Mouse (Mus musculus): Measurements from ENCODE around the gene Bicd1. TPM values are rescaled to one million over a fixed set of nuclear protein-coding genes. Genes with fewer than 3 reads are reported as not detected.
A peak's percentile ranks its signal among the peaks of the same experiment; 100 is the strongest.
"Not testable (repeated sequence)": the region's sequence is repeated elsewhere in the genome, so short reads cannot be mapped to it uniquely, and the experiment has no call there.

Gene Bicd1
- polyA plus RNA-seq, 1 experiment from 2014 or later, result 5.7 TPM

GRCm38 (mm10) chr6:149439140-149439539, 30.5 kb downstream of the Bicd1 start:
- no peaks in the 10 kb centered on the region for H3K36me3 ChIP-seq
- no peaks in the 10 kb centered on the region for H3K4me1 ChIP-seq
- no peak overlapping the region for H3K27ac ChIP-seq
- H3K4me2 ChIP-seq (replicated peaks), result no peak overlapping the region
- no peak overlapping the region for H3K4me3 ChIP-seq
- no peaks in the 10 kb centered on the region for H3K27me3 ChIP-seq
- no peak for ATAC-seq (ENCODE audit: low FRiP score, low read depth)
- H3K9me3 ChIP-seq, result peaks cover 3% of the 10 kb centered on the region
- H3K9ac ChIP-seq, result no peak overlapping the region
- 85% methylated on average over 1 of the region's 1 CpGs for WGBS

DNA sequence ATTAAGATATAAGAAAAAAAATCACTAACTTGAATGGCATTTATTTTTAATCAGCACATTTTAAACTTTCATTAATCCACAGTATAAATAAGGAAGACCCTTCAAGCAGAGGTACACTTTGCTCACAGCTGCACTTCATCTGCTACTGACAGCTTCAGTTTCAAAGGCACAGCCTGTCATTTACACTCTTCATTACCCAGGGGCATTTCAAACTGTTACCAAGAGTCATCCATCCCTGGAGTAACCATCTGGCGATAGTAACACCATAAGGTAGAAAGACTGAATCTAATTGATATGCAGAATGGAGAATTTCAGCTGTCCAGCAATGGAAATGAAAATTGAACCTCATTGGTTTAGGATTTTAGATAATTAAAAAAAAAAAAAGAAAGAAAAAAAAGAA, 34.2 kb downstream of the Bicd1 start:
- H3K4me3 ChIP-seq, result no peak overlapping the region

DNA sequence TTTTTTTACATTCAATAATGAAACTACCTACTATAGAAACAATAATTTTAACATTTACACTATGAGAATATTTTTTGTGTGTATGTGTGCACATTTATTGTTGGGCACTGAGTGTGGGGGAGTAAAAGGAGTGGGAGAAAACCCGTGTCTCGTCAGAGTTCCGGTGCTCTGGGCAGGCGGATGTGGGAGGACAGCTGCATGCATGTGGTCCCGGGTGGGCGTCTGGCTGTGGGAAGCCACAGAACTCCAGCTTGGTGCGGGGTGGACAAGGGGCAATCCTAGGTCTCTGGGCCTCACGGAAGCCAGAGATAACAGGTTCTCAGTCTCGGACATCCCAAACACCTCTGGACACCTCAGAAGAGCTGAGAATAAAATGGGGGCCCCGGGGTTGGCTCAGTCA, 37.2 kb downstream of the Bicd1 start:
- Histone ChIP-seq H3K9me3 (0 out of 2 replicates have a peak, but pooled peaks cover 4% of the 10 kb centered on the region), H3K27me3 (no peaks in the 10 kb centered on the region), H3K4me3 (no peak overlapping the region), H3K27ac (no peak overlapping the region), H3K36me3 (no peaks in the 10 kb centered on the region), H3K9ac (no peak overlapping the region), H3K4me2 (replicated peaks) (no peak overlapping the region), H3K4me1 (no peaks in the 10 kb centered on the region)
- no peak for ATAC-seq (ENCODE audit: low FRiP score, low read depth)
- 83% methylated on average over 10 of the region's 10 CpGs for WGBS

More for the DNA sequence above, 34.2 kb downstream of the Bicd1 start:
- Histone ChIP-seq H3K9ac (no peak overlapping the region), H3K4me1 (no peaks in the 10 kb centered on the region), H3K27ac (no peak overlapping the region), H3K36me3 (no peaks in the 10 kb centered on the region), H3K4me2 (replicated peaks) (no peak overlapping the region), H3K9me3 (no peaks in the 10 kb centered on the region), H3K27me3 (no peaks in the 10 kb centered on the region)
- 64% methylated on average over 1 of the region's 1 CpGs for WGBS
- ATAC-seq (ENCODE audit: low FRiP score, low read depth), result no peak

- no peaks in the 10 kb centered on the region for H3K27me3 ChIP-seq
- ATAC-seq (ENCODE audit: low FRiP score, low read depth), result no peak
- no peak overlapping the region for H3K27ac ChIP-seq
Measured at GRCm38 (mm10) chr6:149457324-149457723, 48.6 kb downstream of the Bicd1 start.

DNA sequence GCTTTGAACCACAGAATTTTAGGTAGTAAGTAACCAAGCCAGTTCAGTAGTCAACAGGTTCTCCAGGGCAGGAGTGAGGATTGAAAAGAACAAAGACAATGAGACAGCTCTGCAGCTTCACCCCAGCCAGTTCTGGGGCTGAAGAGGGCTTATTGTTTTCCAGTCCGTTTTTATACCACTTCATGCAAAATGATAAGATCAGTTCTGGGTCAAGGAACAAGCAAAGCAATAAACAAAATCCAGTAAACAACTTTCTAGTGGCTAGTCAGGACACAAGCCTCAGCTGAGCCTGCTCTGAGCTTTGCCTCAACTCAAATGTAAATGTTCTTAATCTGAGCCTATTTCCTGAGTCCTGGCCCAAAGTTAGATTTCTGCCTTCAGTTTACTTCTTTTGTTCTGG, 52.3 kb downstream of the Bicd1 start:
- Histone ChIP-seq H3K9me3 (no peaks in the 10 kb centered on the region), H3K4me3 (no peak overlapping the region), H3K27me3 (no peaks in the 10 kb centered on the region), H3K36me3 (no peaks in the 10 kb centered on the region), H3K4me2 (replicated peaks) (no peak overlapping the region), H3K4me1 (no peaks in the 10 kb centered on the region), H3K9ac (no peak overlapping the region), H3K27ac (no peak overlapping the region)
- ATAC-seq (ENCODE audit: low FRiP score, low read depth), result no peak
- WGBS, result 29% methylated on average over 1 of the region's 1 CpGs

More at GRCm38 (mm10) chr6:149457324-149457723, 48.6 kb downstream of the Bicd1 start:
- no peaks in the 10 kb centered on the region for H3K9me3 ChIP-seq
- H3K36me3 ChIP-seq, result no peaks in the 10 kb centered on the region
- no peak overlapping the region for H3K4me3 ChIP-seq
- H3K4me2 ChIP-seq (replicated peaks), result no peak overlapping the region
- no peaks in the 10 kb centered on the region for H3K4me1 ChIP-seq
- H3K9ac ChIP-seq, result no peak overlapping the region

DNA sequence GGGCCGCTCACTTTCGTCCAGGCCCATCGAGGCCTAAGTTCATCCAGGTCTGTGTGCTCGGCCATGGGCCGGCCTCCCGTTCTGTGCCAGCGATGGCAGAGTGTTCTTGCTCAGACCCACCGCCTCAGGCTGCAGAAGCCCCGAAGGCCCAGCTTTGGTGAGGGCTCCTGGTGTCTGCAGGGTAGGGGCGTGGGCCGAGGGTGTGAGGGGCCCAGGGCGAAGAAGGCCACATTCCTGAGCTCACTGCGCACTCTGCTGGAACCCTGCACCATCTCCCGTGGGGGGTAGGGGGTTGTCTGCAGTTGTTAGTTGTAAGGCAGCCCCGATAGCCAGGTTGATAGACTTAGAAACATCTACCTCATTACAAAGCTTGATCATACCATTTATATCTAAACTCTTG, 62.8 kb downstream of the Bicd1 start:
- H3K9ac ChIP-seq, result no peak overlapping the region
- H3K4me2 ChIP-seq (replicated peaks), result no peak overlapping the region
- no peaks in the 10 kb centered on the region for H3K4me1 ChIP-seq
- H3K27ac ChIP-seq, result no peak overlapping the region
- 73% methylated on average over 15 of the region's 15 CpGs for WGBS
- no peaks in the 10 kb centered on the region for H3K27me3 ChIP-seq
- no peak overlapping the region for H3K4me3 ChIP-seq
- no peak for ATAC-seq (ENCODE audit: low FRiP score, low read depth)
- H3K36me3 ChIP-seq, result no peaks in the 10 kb centered on the region
- no peaks in the 10 kb centered on the region; the same call in 1 of the 2 replicates for H3K9me3 ChIP-seq

GRCm38 (mm10) chr6:149472441-149472840, 63.8 kb downstream of the Bicd1 start:
- not testable (repeated sequence) for H3K4me2 ChIP-seq (replicated peaks); H3K27me3 ChIP-seq; ATAC-seq (ENCODE audit: low FRiP score, low read depth); H3K4me1 ChIP-seq; H3K4me3 ChIP-seq; H3K9ac ChIP-seq; H3K27ac ChIP-seq; H3K9me3 ChIP-seq; H3K36me3 ChIP-seq
- 89% methylated on average over 6 of the region's 6 CpGs for WGBS

- H3K4me1 ChIP-seq; H3K9me3 ChIP-seq; H3K27me3 ChIP-seq; H3K9ac ChIP-seq; H3K4me3 ChIP-seq; H3K4me2 ChIP-seq (replicated peaks); H3K27ac ChIP-seq; H3K36me3 ChIP-seq; ATAC-seq (ENCODE audit: low FRiP score, low read depth): not testable (repeated sequence)
- 93% methylated on average over 5 of the region's 5 CpGs for WGBS
Measured at GRCm38 (mm10) chr6:149481868-149482267, 73.2 kb downstream of the Bicd1 start.

DNA sequence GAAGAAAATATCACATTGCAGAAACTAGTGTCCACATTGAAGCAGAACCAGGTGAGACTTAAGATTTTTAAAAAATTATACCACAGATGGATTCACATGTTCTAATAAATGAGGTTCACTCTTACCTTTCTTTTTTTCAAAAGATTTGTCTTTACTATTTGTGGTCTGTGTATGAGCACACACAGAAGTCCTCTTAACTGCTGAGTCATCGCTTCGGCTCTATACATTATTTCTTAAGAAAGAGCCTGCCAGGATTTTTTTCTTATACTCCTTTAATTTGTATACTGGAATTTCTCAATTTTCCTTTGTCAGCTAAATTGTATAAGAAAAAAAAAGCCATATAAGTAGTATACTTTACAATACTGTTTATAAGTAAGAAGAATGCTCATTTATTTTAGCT, 86.0 kb downstream of the Bicd1 start:
- ATAC-seq (ENCODE audit: low FRiP score, low read depth), result no peak
- Histone ChIP-seq H3K9me3 (no peaks in the 10 kb centered on the region), H3K9ac (no peak overlapping the region), H3K4me2 (replicated peaks) (no peak overlapping the region), H3K36me3 (no peaks in the 10 kb centered on the region), H3K4me1 (no peaks in the 10 kb centered on the region), H3K4me3 (no peak overlapping the region), H3K27me3 (no peaks in the 10 kb centered on the region), H3K27ac (no peak overlapping the region)
- 94% methylated on average over 2 of the region's 2 CpGs for WGBS

DNA sequence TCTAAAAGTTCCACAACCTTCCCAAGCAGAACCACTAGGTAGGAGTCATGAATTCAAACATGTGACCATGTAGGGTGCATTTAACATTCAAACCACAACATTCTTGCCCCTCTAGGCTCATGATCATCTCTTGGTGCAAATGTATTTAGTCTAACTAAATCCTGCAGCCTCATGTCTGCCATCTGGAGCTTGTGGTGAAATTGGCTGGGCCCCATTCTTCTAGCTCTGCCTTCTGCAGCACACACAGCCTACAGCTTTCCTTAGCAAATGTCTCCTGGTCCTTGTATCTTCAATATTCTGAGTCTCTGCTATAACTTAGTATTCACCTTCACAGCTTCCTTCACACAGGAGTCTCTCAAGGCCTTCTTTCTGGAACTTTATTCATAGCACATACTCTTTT, 87.2 kb downstream of the Bicd1 start:
- no peaks in the 10 kb centered on the region for H3K27me3 ChIP-seq
- H3K4me2 ChIP-seq (replicated peaks), result no peak overlapping the region
- H3K27ac ChIP-seq, result no peak overlapping the region
- no peaks in the 10 kb centered on the region for H3K4me1 ChIP-seq
- no peak overlapping the region for H3K9ac ChIP-seq
- ATAC-seq (ENCODE audit: low FRiP score, low read depth), result no peak
- H3K4me3 ChIP-seq, result no peak overlapping the region
- H3K9me3 ChIP-seq, result no peaks in the 10 kb centered on the region
- no peaks in the 10 kb centered on the region for H3K36me3 ChIP-seq

- Histone ChIP-seq H3K4me3 (peak overlapping the region; percentile 61), H3K4me1 (peaks cover 6% of the 10 kb centered on the region; the same call in 1 of the 2 replicates), H3K9me3 (no peaks in the 10 kb centered on the region), H3K27ac (no peak overlapping the region), H3K36me3 (no peaks in the 10 kb centered on the region), H3K4me2 (replicated peaks) (peak overlapping the region; percentile 80), H3K9ac (peak overlapping the region; percentile 63), H3K27me3 (no peaks in the 10 kb centered on the region)
- 3% methylated on average over 19 of the region's 19 CpGs for WGBS
- peak; percentile 98 for ATAC-seq (ENCODE audit: low FRiP score, low read depth)
Measured at GRCm38 (mm10) chr6:149565720-149566498, 157.2 kb downstream of the Bicd1 start.

GRCm38 (mm10) chr6:149567219-149567618, 158.5 kb downstream of the Bicd1 start:
- Histone ChIP-seq H3K36me3 (no peaks in the 10 kb centered on the region), H3K9ac (no peak overlapping the region), H3K9me3 (no peaks in the 10 kb centered on the region), H3K4me2 (replicated peaks) (no peak overlapping the region), H3K27ac (no peak overlapping the region), H3K4me1 (peaks cover 6% of the 10 kb centered on the region; the same call in 1 of the 2 replicates), H3K27me3 (no peaks in the 10 kb centered on the region), H3K4me3 (no peak overlapping the region)
- no peak for ATAC-seq (ENCODE audit: low FRiP score, low read depth)
- 5% methylated on average over 1 of the region's 1 CpGs for WGBS

GRCm38 (mm10) chr6:149574288-149574687, 165.6 kb downstream of the Bicd1 start:
- Histone ChIP-seq H3K4me1 (no peaks in the 10 kb centered on the region), H3K27me3 (no peaks in the 10 kb centered on the region), H3K9ac (no peak overlapping the region), H3K36me3 (no peaks in the 10 kb centered on the region), H3K9me3 (no peaks in the 10 kb centered on the region), H3K27ac (no peak overlapping the region), H3K4me3 (no peak overlapping the region), H3K4me2 (replicated peaks) (no peak overlapping the region)
- ATAC-seq (ENCODE audit: low FRiP score, low read depth), result no peak
- WGBS, result 84% methylated on average over 1 of the region's 1 CpGs
